ENCODE assay signal across 9 mouse cellular contexts in the genomic region with DNA sequence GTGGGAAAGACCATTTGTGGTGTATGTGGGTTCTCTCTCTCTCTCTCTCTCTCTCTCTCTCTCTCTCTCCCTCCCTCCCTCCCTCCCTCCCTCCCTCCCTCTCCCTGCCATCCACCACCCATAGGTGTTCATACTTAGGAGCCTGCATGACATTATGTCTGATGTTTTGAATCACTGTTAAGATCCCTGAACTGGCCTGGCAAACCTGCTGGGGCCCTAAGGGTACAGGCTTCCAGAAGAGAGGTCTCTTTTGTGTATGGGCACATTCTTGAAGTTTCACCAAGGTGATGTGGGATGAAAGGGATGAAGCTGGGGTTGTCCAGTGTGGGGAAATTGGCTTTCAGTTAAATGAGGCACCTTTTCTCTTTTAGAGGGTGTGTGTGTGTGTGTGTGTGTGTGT.
A peak's percentile ranks its signal among the peaks of the same experiment; 100 is the strongest.
DNase-seq lines count a peak whose midpoint lies in the region; ATAC-seq and TF ChIP-seq lines count a peak whose summit lies in the region.
"Had no signal": no experiment of that assay in that cellular context is flagged by ENCODE, and none has a peak within 500 bp of the region (broad histone marks: within the 10 kb centered on the region; RNA-seq: fewer than 3 reads in every experiment).

No protein-coding gene starts in this region.

- H3K27me3 ChIP-seq in neural tube, embryonic 11.5 days (ENCODE audit: control insufficient read depth, insufficient read depth, low read length), result no peaks in the 10 kb centered on the region
- no peaks in the 10 kb centered on the region for H3K27me3 ChIP-seq in midbrain, embryonic 12.5 days
- H3K27me3 ChIP-seq in cerebellum, adult 2 months (ENCODE audit: control insufficient read depth, insufficient read depth, low read length), result no peaks in the 10 kb centered on the region

- DNase-seq in embryo, embryonic 10 days (ENCODE audit: low spot score), result peak; percentile 38
- DNase-seq in embryo, embryonic 11 days, result no peak
- no peak for DNase-seq in neural tube, embryonic 11.5 days (ENCODE audit: low spot score)
- DNase-seq in neural tube, embryonic 10.5 days (ENCODE audit: extremely low spot score, low spot score), result no peak
- DNase-seq in cerebellum, adult 2 months, result no peak
- DNase-seq in adrenal gland, adult 8-10 months, result no peak
- DNase-seq in left cerebral cortex, adult 11 months (ENCODE audit: low spot score), result no peak

- no peak overlapping the region; the same call in 1 of the 2 replicates for H3K4me2 ChIP-seq in neural tube, embryonic 11.5 days (ENCODE audit: low read depth)
- peak overlapping the region; percentile 61 for H3K4me2 ChIP-seq in midbrain, embryonic 12.5 days (replicated peaks)

- no peak for TF ChIP-seq CTCF in cerebellum, adult 2 months (IDR thresholded peaks at IDR 0.05; ENCODE audit: borderline replicate concordance, insufficient read depth, low read depth, low read length)

- no peak overlapping the region for H3K9ac ChIP-seq in neural tube, embryonic 11.5 days (ENCODE audit: low read length)
- no peak overlapping the region for H3K9ac ChIP-seq in midbrain, embryonic 12.5 days (replicated peaks)
- H3K9ac ChIP-seq: liver, embryonic 12.5 days had no signal

- no peak for TF ChIP-seq POLR2A in cerebellum, adult 2 months (IDR thresholded peaks at IDR 0.05; ENCODE audit: borderline replicate concordance, insufficient read depth, low read length)

- no peak overlapping the region for H3K4me3 ChIP-seq in neural tube, embryonic 11.5 days (ENCODE audit: low read depth, low read length)
- no peak overlapping the region for H3K4me3 ChIP-seq in midbrain, embryonic 12.5 days
- no peak overlapping the region for H3K4me3 ChIP-seq in cerebellum, adult 2 months (replicated peaks; ENCODE audit: insufficient read depth, low read depth, low read length)
- H3K4me3 ChIP-seq: liver, embryonic 12.5 days had no signal

- peaks cover 15% of the 10 kb centered on the region for H3K4me1 ChIP-seq in neural tube, embryonic 11.5 days (ENCODE audit: control insufficient read depth, insufficient read depth, low read length)
- peaks cover 43% of the 10 kb centered on the region for H3K4me1 ChIP-seq in midbrain, embryonic 12.5 days
- peaks cover 19% of the 10 kb centered on the region for H3K4me1 ChIP-seq in cerebellum, adult 2 months (ENCODE audit: control insufficient read depth, insufficient read depth, low read length)
- H3K4me1 ChIP-seq: liver, embryonic 12.5 days had no signal

- no peaks in the 10 kb centered on the region for H3K36me3 ChIP-seq in neural tube, embryonic 11.5 days (ENCODE audit: control insufficient read depth, insufficient read depth, low read length)
- no peaks in the 10 kb centered on the region for H3K36me3 ChIP-seq in midbrain, embryonic 12.5 days
- H3K36me3 ChIP-seq: liver, embryonic 12.5 days had no signal

- H3K9me3 ChIP-seq in neural tube, embryonic 11.5 days (ENCODE audit: control insufficient read depth, low read length), result no peaks in the 10 kb centered on the region
- H3K9me3 ChIP-seq in midbrain, embryonic 12.5 days, result no peaks in the 10 kb centered on the region
- H3K9me3 ChIP-seq: liver, embryonic 12.5 days had no signal

- H3K27ac ChIP-seq in neural tube, embryonic 11.5 days (ENCODE audit: low read depth, low read length), result peak overlapping the region; percentile 58; the same call in 1 of the 2 replicates
- H3K27ac ChIP-seq in midbrain, embryonic 12.5 days (replicated peaks), result peak overlapping the region; percentile 81
- no peak overlapping the region for H3K27ac ChIP-seq in cerebellum, adult 2 months (ENCODE audit: insufficient read depth, low read length)
- H3K27ac ChIP-seq: liver, embryonic 12.5 days had no signal

- ATAC-seq in neural tube, embryonic 11.5 days (ENCODE audit: insufficient read depth, low FRiP score, low TSS enrichment), result peak; percentile 42; the same call in 1 of the 2 replicates
- peak; percentile 35 for ATAC-seq in midbrain, embryonic 12.5 days (ENCODE audit: low FRiP score, low read depth)
- ATAC-seq: liver, embryonic 12.5 days had no signal
